Mouse (Mus musculus) C2C12 (cell line): ENCODE results near the gene Ppa1. TPM values are rescaled to one million over a fixed set of nuclear protein-coding genes. Genes with fewer than 3 reads are reported as not detected.

ENCODE experiments used
- H3K27me3 ChIP-seq: one replicate; pipeline ENCODE4 v1.6.1; 2011; ENCODE audit not compliant: control insufficient read depth, insufficient read depth, insufficient read length
- H3K36me3 ChIP-seq: one replicate; pipeline ENCODE4 v1.6.1; 2011; ENCODE audit not compliant: control insufficient read depth, insufficient read depth
- H3K4me3 ChIP-seq: one replicate; pipeline ENCODE4 v1.5.1; 2011; ENCODE audit warnings: mild to moderate bottlenecking, control low read depth; ENCODE audit not compliant: poor library complexity, insufficient read depth, severe bottlenecking
- H3K79me2 ChIP-seq: one replicate; pipeline ENCODE4 v1.6.1; 2011; ENCODE audit not compliant: control insufficient read depth, insufficient read depth
- H3K79me3 ChIP-seq: one replicate; pipeline ENCODE4 v1.6.1; 2011; ENCODE audit warnings: low read depth, control low read depth
- H3ac ChIP-seq: one replicate; pipeline ENCODE3; 2011; ENCODE audit warnings: low read depth; ENCODE audit not compliant: control insufficient read depth, insufficient read length
- CEBPB ChIP-seq: IDR thresholded peaks from one replicate; pipeline ENCODE4 v1.6.1; 2011; ENCODE audit warnings: low read depth, mild to moderate bottlenecking, control low read depth, moderate library complexity
- CTCF ChIP-seq: IDR thresholded peaks from one replicate; pipeline ENCODE4 v1.5.1; 2011; ENCODE audit not compliant: control insufficient read depth, insufficient read depth, insufficient read length
- FOSL1 ChIP-seq: IDR thresholded peaks from one replicate; pipeline ENCODE4 v1.8.0; 2011; ENCODE audit warnings: mild to moderate bottlenecking, low read length; ENCODE audit not compliant: poor library complexity, insufficient read depth, severe bottlenecking
- MAX ChIP-seq: IDR thresholded peaks from one replicate; pipeline ENCODE4 v1.6.1; 2011; ENCODE audit warnings: mild to moderate bottlenecking, control low read depth
- MYOD1 ChIP-seq: IDR thresholded peaks from one replicate; pipeline ENCODE4 v1.6.1; 2011; ENCODE audit warnings: low read depth; ENCODE audit not compliant: control insufficient read depth, insufficient read length
- MYOG ChIP-seq: IDR thresholded peaks from one replicate; pipeline ENCODE4 v1.6.1; 2011; ENCODE audit not compliant: control insufficient read depth, insufficient read length; ENCODE audit errors: extremely low read depth
- USF1 ChIP-seq: IDR thresholded peaks from one replicate; pipeline ENCODE4 v1.6.1; 2011; ENCODE audit warnings: low read depth, mild to moderate bottlenecking, control low read depth, moderate library complexity
- polyA plus RNA-seq: library from polyadenylated mRNA; unstranded; fragments of >200 nt; fragmentation: generic; extraction: Trizol; gene quantifications from one replicate; pipeline ENCODE4 v1.2.1, GENCODE M21; 2012; ENCODE audit warnings: missing spikeins

Gene Ppa1
- polyA plus RNA-seq, 1 experiment, result 189 TPM

GRCm38 (mm10) chr10:61632445-61632844 lies 15.9 kb upstream of the Ppa1 start:
- no peak overlapping the region for H3K4me3 ChIP-seq
- TF ChIP-seq CEBPB (no peak), CTCF (no peak), MAX (no peak), MYOG (no peak), FOSL1 (no peak), MYOD1 (no peak), USF1 (no peak)
- H3K79me3 ChIP-seq, result no peaks in the 10 kb centered on the region
- H3K36me3 ChIP-seq, result no peaks in the 10 kb centered on the region
- no peak overlapping the region for H3ac ChIP-seq
- no peaks in the 10 kb centered on the region for H3K27me3 ChIP-seq
- H3K79me2 ChIP-seq, result no peaks in the 10 kb centered on the region

- Histone ChIP-seq H3K4me3 (no peak overlapping the region), H3K79me2 (no peaks in the 10 kb centered on the region), H3ac (no peak overlapping the region), H3K27me3 (no peaks in the 10 kb centered on the region), H3K36me3 (no peaks in the 10 kb centered on the region), H3K79me3 (no peaks in the 10 kb centered on the region)
- TF ChIP-seq CTCF, result no peak
- peak; percentile 38 for TF ChIP-seq FOSL1
- TF ChIP-seq MAX, result peak; percentile 40
Measured at GRCm38 (mm10) chr10:61637055-61637454, 11.3 kb upstream of the Ppa1 start.

- Histone ChIP-seq H3K4me3 (no peak overlapping the region), H3K36me3 (no peaks in the 10 kb centered on the region), H3K79me2 (no peaks in the 10 kb centered on the region), H3K27me3 (no peaks in the 10 kb centered on the region), H3ac (no peak overlapping the region), H3K79me3 (no peaks in the 10 kb centered on the region)
- TF ChIP-seq MYOD1 (no peak), USF1 (no peak), FOSL1 (no peak), MAX (no peak), MYOG (no peak), CEBPB (no peak), CTCF (no peak)
Measured at GRCm38 (mm10) chr10:61640363-61640762, 8.0 kb upstream of the Ppa1 start.

GRCm38 (mm10) chr10:61646557-61646956 lies 1.8 kb upstream of the Ppa1 start:
- Histone ChIP-seq H3K79me2 (peaks cover 31% of the 10 kb centered on the region), H3K36me3 (peaks cover 12% of the 10 kb centered on the region), H3K27me3 (no peaks in the 10 kb centered on the region), H3ac (no peak overlapping the region), H3K4me3 (no peak overlapping the region), H3K79me3 (peaks cover 24% of the 10 kb centered on the region)
- no peak for TF ChIP-seq FOSL1
- no peak for TF ChIP-seq MYOG
- TF ChIP-seq MAX, result no peak
- no peak for TF ChIP-seq USF1

- TF ChIP-seq CEBPB (no peak), MYOD1 (no peak), CTCF (no peak), USF1 (no peak), MYOG (no peak), MAX (no peak), FOSL1 (no peak)
- Histone ChIP-seq H3K79me3 (peaks cover 32% of the 10 kb centered on the region), H3K36me3 (peaks cover 36% of the 10 kb centered on the region), H3K79me2 (peaks cover 55% of the 10 kb centered on the region), H3ac (peak overlapping the region; percentile 64), H3K27me3 (no peaks in the 10 kb centered on the region), H3K4me3 (peak overlapping the region; percentile 94)
Measured at GRCm38 (mm10) chr10:61648737-61649645, 639 bp downstream of the Ppa1 start.

- Histone ChIP-seq H3K36me3 (peaks cover 72% of the 10 kb centered on the region), H3K4me3 (no peak overlapping the region), H3K27me3 (no peaks in the 10 kb centered on the region), H3ac (no peak overlapping the region), H3K79me3 (peaks cover 43% of the 10 kb centered on the region), H3K79me2 (peaks cover 99% of the 10 kb centered on the region)
- no peak for TF ChIP-seq FOSL1
- TF ChIP-seq USF1, result no peak
- TF ChIP-seq MYOD1, result no peak
- no peak for TF ChIP-seq CTCF
- no peak for TF ChIP-seq CEBPB
- no peak for TF ChIP-seq MYOG
Measured at GRCm38 (mm10) chr10:61654105-61654504, 5.8 kb downstream of the Ppa1 start.
